Mouse (Mus musculus) layer of hippocampus, postnatal 36 days (tissue): Measurements from ENCODE around the gene Crim1. TPM values are rescaled to one million over a fixed set of nuclear protein-coding genes. Genes with fewer than 3 reads are reported as not detected.

Experiments
- DNase-seq, 2 experiments: peaks; one replicate each; pipeline ENCODE4 v3.0.0; 2022
- total RNA-seq, 2 experiments: library from RNA; stranded (reverse); gene quantifications; 2 replicates each; pipeline ENCODE4 v1.2.3; 2021

The Crim1 gene
- total RNA-seq, 2 experiments from 2014 or later: 137 to 139 TPM

- no peak for DNase-seq
Measured at GRCm38 (mm10) chr17:78331438-78331837, 131.4 kb downstream of the Crim1 start.

- no peak for DNase-seq
Measured at GRCm38 (mm10) chr17:78333275-78333674, 133.2 kb downstream of the Crim1 start.

DNA sequence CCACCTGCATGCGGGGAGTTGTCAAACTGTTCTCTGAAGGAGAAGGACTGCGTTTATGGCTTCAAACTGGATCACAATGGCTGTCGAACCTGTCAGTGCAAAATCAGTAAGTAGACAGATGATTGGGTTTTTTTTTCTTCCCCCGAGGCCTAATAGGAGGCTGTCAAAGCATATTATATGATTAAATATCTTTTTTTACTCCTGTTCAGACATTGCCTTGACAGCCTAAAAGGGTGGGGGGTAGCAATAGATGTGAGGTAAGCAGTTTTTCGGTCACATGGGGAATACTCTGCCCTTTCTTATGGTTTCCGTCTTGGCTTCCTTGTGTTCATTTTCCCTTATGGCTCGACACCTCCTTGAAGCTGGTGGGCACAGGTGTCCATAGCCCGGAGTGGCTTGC lies 135.2 kb downstream of the Crim1 start:
- DNase-seq: no peak

GRCm38 (mm10) chr17:78343688-78344087 lies 143.6 kb downstream of the Crim1 start:
- DNase-seq: no peak

GRCm38 (mm10) chr17:78347111-78347801 lies 147.2 kb downstream of the Crim1 start:
- no peak for DNase-seq

GRCm38 (mm10) chr17:78351676-78352499 lies 151.8 kb downstream of the Crim1 start:
- no peak for DNase-seq

- DNase-seq: no peak
Measured at GRCm38 (mm10) chr17:78352500-78352855, 152.4 kb downstream of the Crim1 start.

- no peak for DNase-seq
Measured at GRCm38 (mm10) chr17:78354411-78354810, 154.4 kb downstream of the Crim1 start.

GRCm38 (mm10) chr17:78354871-78355270 lies 154.8 kb downstream of the Crim1 start:
- no peak for DNase-seq

- no peak for DNase-seq
Measured at GRCm38 (mm10) chr17:78355611-78356010, 155.6 kb downstream of the Crim1 start.

- DNase-seq: no peak
Measured at GRCm38 (mm10) chr17:78357753-78358152, 157.7 kb downstream of the Crim1 start.

DNA sequence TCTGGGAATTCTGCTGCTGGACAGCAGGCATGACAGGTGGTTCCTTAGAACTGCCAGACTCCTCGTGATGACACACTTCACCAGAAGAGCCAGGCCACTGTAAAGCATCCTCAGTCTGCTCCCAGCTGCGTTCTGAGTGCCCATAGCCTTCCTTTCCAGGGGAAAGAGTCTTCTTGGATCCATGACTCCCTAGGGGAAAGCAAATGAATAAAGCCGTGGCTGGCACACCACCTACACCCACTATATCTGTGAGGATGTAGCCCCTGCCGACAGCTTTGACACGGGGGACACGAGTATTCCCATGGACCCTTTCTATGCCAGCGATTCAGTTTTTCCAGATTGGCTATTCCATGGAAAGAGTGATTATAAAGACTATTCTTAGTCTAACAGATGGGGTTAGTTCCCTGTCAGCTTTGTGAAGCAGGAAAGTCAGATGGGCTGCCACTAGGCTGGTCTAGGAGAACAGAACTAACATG lies 158.2 kb downstream of the Crim1 start:
- peak; percentile 24 for DNase-seq

- no peak for DNase-seq
Measured at GRCm38 (mm10) chr17:78361939-78362728, 162.1 kb downstream of the Crim1 start.

GRCm38 (mm10) chr17:78364555-78365302 lies 164.7 kb downstream of the Crim1 start:
- DNase-seq: no peak

DNA sequence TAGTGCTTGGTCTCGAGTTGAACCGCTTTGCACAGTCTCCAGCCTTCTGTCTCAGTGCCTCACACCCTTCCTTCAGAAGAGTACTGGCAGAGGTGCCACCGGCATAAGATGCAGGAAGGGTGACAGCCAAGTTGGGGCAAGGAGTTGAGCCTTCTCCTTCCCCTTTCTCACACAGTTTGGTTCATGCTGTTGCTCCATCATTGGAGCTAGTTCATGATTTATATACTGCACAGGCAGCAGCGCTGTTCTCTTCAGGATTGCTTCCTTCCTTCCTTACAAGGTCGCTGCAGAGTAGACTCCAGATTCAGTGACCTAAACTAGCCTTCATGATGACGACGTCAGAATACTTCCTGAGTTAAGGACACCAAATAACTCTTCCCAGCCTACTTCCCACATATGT lies 166.0 kb downstream of the Crim1 start:
- no peak for DNase-seq

GRCm38 (mm10) chr17:78368481-78368880 lies 168.4 kb downstream of the Crim1 start:
- no peak for DNase-seq

DNA sequence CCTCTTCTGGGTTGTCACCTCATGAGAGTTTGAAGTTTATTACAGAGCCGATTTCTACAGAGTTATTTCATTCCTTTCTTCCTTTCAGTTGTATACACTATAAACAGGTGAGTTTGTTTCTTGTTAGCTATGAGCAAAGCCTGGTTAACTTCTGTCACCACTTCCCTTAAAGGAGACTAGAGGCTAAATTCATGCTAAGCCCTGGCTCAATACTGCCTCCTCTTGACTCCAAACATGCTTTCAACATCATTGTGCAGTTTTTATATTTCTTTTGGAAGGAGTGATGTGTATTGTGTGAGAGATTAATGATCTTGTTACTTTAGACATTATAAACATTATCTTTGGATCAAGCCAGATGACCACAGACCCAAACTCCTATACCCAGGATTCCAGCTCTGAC lies 170.4 kb downstream of the Crim1 start:
- no peak for DNase-seq

GRCm38 (mm10) chr17:78373174-78373573 lies 173.1 kb downstream of the Crim1 start:
- DNase-seq: no peak

DNA sequence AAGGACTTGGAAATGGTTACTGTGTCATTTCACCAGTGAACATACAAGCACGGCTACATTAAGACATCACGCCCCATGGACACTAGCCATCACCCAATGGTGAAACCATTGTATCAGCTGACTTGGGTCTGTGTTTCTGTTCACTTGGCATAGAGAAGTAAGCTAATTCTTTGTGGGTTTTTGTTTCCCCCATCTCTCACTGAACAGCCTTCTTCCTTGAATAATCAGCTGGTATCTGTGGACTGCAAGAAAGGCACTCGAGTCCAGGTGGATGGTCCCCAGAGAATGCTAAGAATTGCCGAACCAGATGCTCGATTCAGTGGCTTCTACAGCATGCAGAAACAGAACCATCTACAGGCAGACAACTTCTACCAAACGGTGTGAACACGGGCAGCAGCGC lies 173.8 kb downstream of the Crim1 start:
- no peak for DNase-seq

GRCm38 (mm10) chr17:78374756-78375155 lies 174.7 kb downstream of the Crim1 start:
- no peak for DNase-seq

DNA sequence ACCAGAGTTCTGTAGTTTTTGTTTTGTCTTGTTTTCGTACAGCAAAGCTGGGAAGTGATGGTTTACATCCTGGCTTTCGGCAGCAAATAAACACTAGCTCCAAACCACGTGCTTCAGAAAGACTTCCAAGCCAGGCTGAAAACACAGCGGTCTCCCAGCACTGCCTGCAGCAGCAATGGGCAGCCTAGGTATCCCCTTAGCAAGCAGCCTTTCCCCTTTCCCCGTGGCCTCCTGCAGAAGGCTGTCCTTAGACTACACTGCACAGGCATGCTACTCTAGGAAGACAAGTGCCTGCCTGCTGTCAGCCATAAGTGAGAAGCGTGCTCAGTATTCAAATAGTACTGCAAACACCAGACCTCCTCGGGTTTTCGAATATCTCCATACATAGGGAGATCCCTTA lies 176.5 kb downstream of the Crim1 start:
- DNase-seq: no peak

GRCm38 (mm10) chr17:78379079-78379729 lies 179.2 kb downstream of the Crim1 start:
- DNase-seq: no peak
